Mouse (Mus musculus) lung, embryonic 14.5 days (tissue): ENCODE data around the gene Rbbp4. TPM values are rescaled to one million over a fixed set of nuclear protein-coding genes. Genes with fewer than 3 reads are reported as not detected.

ENCODE experiments used
- ATAC-seq: fragments of 200-750 bp; cut with Nextera tagmentation; 2 replicates; pipeline ENCODE4 v1.8.0; 2017; ENCODE audit warnings: mild to moderate bottlenecking, moderate TSS enrichment, moderate library complexity; ENCODE audit not compliant: insufficient read depth
- DNase-seq: peaks from one replicate; pipeline ENCODE4 v3.0.0-alpha.2; 2015
- H3K27ac ChIP-seq: fragments of 300-500 bp; sonication (generic); 2 replicates; pipeline ENCODE4 v1.5.1; 2014; ENCODE audit warnings: low read depth, mild to moderate bottlenecking, moderate library complexity
- H3K27me3 ChIP-seq: fragments of 300-500 bp; sonication (generic); 2 replicates; pipeline ENCODE4 v1.6.1; 2014; ENCODE audit warnings: low read length, control low read depth; ENCODE audit not compliant: insufficient read depth
- H3K36me3 ChIP-seq: fragments of 300-500 bp; sonication (generic); 2 replicates; pipeline ENCODE4 v1.6.1; 2014; ENCODE audit warnings: control low read depth; ENCODE audit not compliant: insufficient read depth
- H3K4me1 ChIP-seq: fragments of 300-500 bp; sonication (generic); 2 replicates; pipeline ENCODE4 v1.6.1; 2014; ENCODE audit warnings: antibody characterized with exemption, control low read depth; ENCODE audit not compliant: insufficient read depth
- H3K4me2 ChIP-seq: fragments of 300-500 bp; sonication (generic); 2 replicates; pipeline ENCODE4 v1.6.1; 2014; ENCODE audit warnings: mild to moderate bottlenecking
- H3K4me3 ChIP-seq: fragments of 300-500 bp; sonication (generic); 2 replicates; pipeline ENCODE4 v1.5.1; 2014; ENCODE audit warnings: low read depth, low read length
- H3K9ac ChIP-seq: fragments of 300-500 bp; sonication (generic); 2 replicates; pipeline ENCODE4 v1.6.1; 2014
- H3K9me3 ChIP-seq: fragments of 300-500 bp; sonication (generic); 2 replicates; pipeline ENCODE4 v1.6.1; 2016; ENCODE audit warnings: low read depth, low read length, control low read depth
- CTCF ChIP-seq: IDR thresholded peaks from 2 replicates; pipeline ENCODE4 v1.5.1; 2016; ENCODE audit warnings: antibody characterized with exemption, low read depth
- WGBS: fragments of 180-500 bp; shearing (Covaris S2); extraction: QIAGEN DNeasy Blood & Tissue Kit; methylation state at CpG from one replicate; pipeline ENCODE4 v1.1.7; 2014; 5-methylcytosine and 5-hydroxymethylcytosine counted together
- polyA plus RNA-seq: library from polyadenylated mRNA; unstranded; fragments of >200 nt; fragmentation: Nextera tagmentation; extraction: Ambion mirVana; gene quantifications from 2 replicates; pipeline ENCODE4 v1.2.1, GENCODE M21; 2014

The Rbbp4 gene
- 387 and 402 TPM in 2 replicates for polyA plus RNA-seq

GRCm38 (mm10) chr4:129335216-129336074, at the start of gene Rbbp4, which contains the start of gene Zbtb8os:
Gene Rbbp4, minus strand, starts transcription at chr4:129335370.
Gene Zbtb8os, plus strand, starts transcription at chr4:129335695.
- H3K27me3 ChIP-seq, result no peaks in the 10 kb centered on the region
- peak within 1 kb of the TSS; percentile 90 for H3K4me2 ChIP-seq
- peaks cover 34% of the 10 kb centered on the region for H3K36me3 ChIP-seq
- peak; percentile 99 for DNase-seq
- H3K4me1 ChIP-seq, result peaks cover 8% of the 10 kb centered on the region; the same call in 1 of the 2 replicates
- no peak for TF ChIP-seq CTCF
- H3K9ac ChIP-seq, result peak within 1 kb of the TSS; percentile 96
- WGBS, result under 1% methylated on average over 71 of the region's 73 CpGs
- ATAC-seq, result peak; percentile 99
- H3K9me3 ChIP-seq, result no peaks in the 10 kb centered on the region
- peak within 1 kb of the TSS; percentile 97 for H3K4me3 ChIP-seq
- H3K27ac ChIP-seq, result peak within 1 kb of the TSS; percentile 99

GRCm38 (mm10) chr4:129384440-129384839, 49.3 kb upstream of the Rbbp4 start:
- ATAC-seq, result peak; percentile 93
- no peak overlapping the region for H3K4me3 ChIP-seq
- TF ChIP-seq CTCF, result no peak
- H3K36me3 ChIP-seq, result no peaks in the 10 kb centered on the region
- H3K4me2 ChIP-seq, result peak overlapping the region; percentile 32
- WGBS, result 7% methylated on average over 6 of the region's 6 CpGs
- no peak overlapping the region for H3K9ac ChIP-seq
- H3K4me1 ChIP-seq, result peaks cover 5% of the 10 kb centered on the region; the same call in 1 of the 2 replicates
- peak overlapping the region; percentile 87 for H3K27ac ChIP-seq
- no peaks in the 10 kb centered on the region for H3K27me3 ChIP-seq
- peak; percentile 88 for DNase-seq
- H3K9me3 ChIP-seq, result no peaks in the 10 kb centered on the region

GRCm38 (mm10) chr4:129383586-129383985, 48.4 kb upstream of the Rbbp4 start:
- Histone ChIP-seq H3K4me1 (peaks cover 5% of the 10 kb centered on the region; the same call in 1 of the 2 replicates), H3K9me3 (no peaks in the 10 kb centered on the region), H3K4me3 (no peak overlapping the region), H3K4me2 (no peak overlapping the region), H3K27ac (no peak overlapping the region; the same call in 1 of the 2 replicates), H3K36me3 (no peaks in the 10 kb centered on the region), H3K9ac (no peak overlapping the region), H3K27me3 (no peaks in the 10 kb centered on the region; the same call in 1 of the 2 replicates)
- ATAC-seq (no peak), DNase-seq (peak; percentile 77)
- no peak for TF ChIP-seq CTCF
- WGBS, result 78% methylated on average over 3 of the region's 3 CpGs

- no peak overlapping the region for H3K4me2 ChIP-seq
- WGBS, result 94% methylated on average over 2 of the region's 2 CpGs
- H3K9ac ChIP-seq, result no peak overlapping the region
- no peaks in the 10 kb centered on the region; the same call in 1 of the 2 replicates for H3K27me3 ChIP-seq
- H3K36me3 ChIP-seq, result no peaks in the 10 kb centered on the region
- ATAC-seq (no peak), DNase-seq (no peak)
- no peaks in the 10 kb centered on the region for H3K9me3 ChIP-seq
- H3K4me3 ChIP-seq, result no peak overlapping the region
- H3K27ac ChIP-seq, result no peak overlapping the region
- peaks cover 5% of the 10 kb centered on the region; the same call in 1 of the 2 replicates for H3K4me1 ChIP-seq
- TF ChIP-seq CTCF, result no peak
Measured at GRCm38 (mm10) chr4:129382488-129382887, 47.3 kb upstream of the Rbbp4 start.

DNA sequence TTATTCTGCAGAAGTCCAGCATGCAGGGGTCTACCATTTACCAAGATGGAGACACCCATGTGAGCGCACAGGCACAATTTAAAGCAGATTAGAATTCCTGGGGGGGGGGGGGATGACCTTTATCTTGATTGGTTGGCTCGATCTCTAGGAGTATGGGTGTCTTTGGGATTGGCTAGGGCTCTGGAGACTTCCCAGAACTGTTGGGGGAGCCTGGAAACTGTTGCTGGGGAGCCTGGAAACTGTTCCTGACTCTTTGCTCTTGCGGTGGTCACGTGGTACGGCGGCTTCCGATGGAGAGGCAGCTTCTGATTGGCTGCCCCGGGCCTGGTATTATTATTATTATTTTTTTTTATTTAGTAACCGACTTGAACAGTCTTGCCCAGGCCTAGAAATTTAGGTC, 46.9 kb upstream of the Rbbp4 start:
- no peak for DNase-seq

DNA sequence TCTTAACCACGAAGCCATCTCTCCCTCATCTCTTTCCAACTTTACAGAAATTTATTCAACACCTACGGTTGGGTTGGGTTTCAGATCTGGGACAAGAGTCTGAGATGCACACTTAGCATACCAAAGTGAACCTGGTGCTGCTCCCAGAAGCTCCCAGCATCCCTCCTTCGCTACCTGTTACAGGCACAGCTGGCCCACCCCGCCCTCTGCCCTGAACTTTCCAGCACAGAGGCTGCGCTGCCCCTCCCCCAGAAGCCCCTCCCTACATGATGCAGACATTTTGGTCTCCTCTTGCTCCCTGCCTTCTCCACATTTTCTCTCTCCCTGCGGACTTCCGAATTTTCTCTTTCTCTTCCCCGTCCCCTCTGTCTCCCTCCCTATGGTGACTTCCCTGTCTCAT, 46.0 kb upstream of the Rbbp4 start:
- Histone ChIP-seq H3K4me3 (no peak overlapping the region), H3K9ac (no peak overlapping the region), H3K9me3 (no peaks in the 10 kb centered on the region), H3K4me1 (peaks cover 5% of the 10 kb centered on the region; the same call in 1 of the 2 replicates), H3K27ac (no peak overlapping the region), H3K27me3 (no peaks in the 10 kb centered on the region; the same call in 1 of the 2 replicates), H3K4me2 (no peak overlapping the region), H3K36me3 (no peaks in the 10 kb centered on the region)
- TF ChIP-seq CTCF, result no peak
- 74% methylated on average over 8 of the region's 8 CpGs for WGBS
- DNase-seq (no peak), ATAC-seq (no peak)

More for the DNA sequence above, 46.9 kb upstream of the Rbbp4 start:
- WGBS, result 86% methylated on average over 9 of the region's 9 CpGs
- no peak overlapping the region for H3K9ac ChIP-seq
- no peak overlapping the region for H3K4me2 ChIP-seq
- no peak overlapping the region for H3K27ac ChIP-seq
- H3K9me3 ChIP-seq, result no peaks in the 10 kb centered on the region
- peaks cover 5% of the 10 kb centered on the region; the same call in 1 of the 2 replicates for H3K4me1 ChIP-seq
- no peak for TF ChIP-seq CTCF
- no peaks in the 10 kb centered on the region; the same call in 1 of the 2 replicates for H3K27me3 ChIP-seq
- no peak for ATAC-seq
- H3K36me3 ChIP-seq, result no peaks in the 10 kb centered on the region
- no peak overlapping the region for H3K4me3 ChIP-seq

DNA sequence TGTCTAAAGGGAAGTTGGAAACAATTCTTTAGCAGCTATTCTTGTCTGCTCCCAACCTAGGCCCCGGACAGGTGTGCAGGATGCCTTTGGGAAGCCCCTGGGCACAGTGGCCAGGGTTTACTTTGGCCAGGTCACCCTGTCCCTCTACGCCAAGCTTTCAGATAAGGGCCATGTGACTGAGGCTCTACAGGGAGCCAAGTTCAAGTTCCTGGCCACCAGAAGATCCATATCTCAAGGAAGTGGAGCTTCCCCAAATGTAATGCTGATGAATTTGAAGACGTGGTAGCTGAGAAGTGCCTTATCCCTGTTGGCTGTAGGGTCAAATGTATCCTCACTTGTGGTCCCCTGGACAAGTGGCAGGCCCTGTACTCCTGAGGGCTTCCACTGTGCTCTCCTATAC, 44.6 kb upstream of the Rbbp4 start:
- DNase-seq (no peak), ATAC-seq (no peak)
- WGBS, result 74% methylated on average over 3 of the region's 3 CpGs
- no peak overlapping the region for H3K4me2 ChIP-seq
- H3K9ac ChIP-seq, result no peak overlapping the region
- H3K36me3 ChIP-seq, result no peaks in the 10 kb centered on the region
- peaks cover 5% of the 10 kb centered on the region; the same call in 1 of the 2 replicates for H3K4me1 ChIP-seq
- H3K27ac ChIP-seq, result no peak overlapping the region
- no peak overlapping the region for H3K4me3 ChIP-seq
- no peaks in the 10 kb centered on the region for H3K9me3 ChIP-seq
- H3K27me3 ChIP-seq, result no peaks in the 10 kb centered on the region; the same call in 1 of the 2 replicates
- no peak for TF ChIP-seq CTCF
